Mouse (Mus musculus) midbrain, embryonic 13.5 days (tissue): Measurements from ENCODE around the gene Etnk2. TPM values are rescaled to one million over a fixed set of nuclear protein-coding genes. Genes with fewer than 3 reads are reported as not detected.

ENCODE experiments used
- ATAC-seq: fragments of 200-750 bp; cut with Nextera tagmentation; 2 replicates; pipeline ENCODE4 v1.8.0; 2017; ENCODE audit warnings: mild to moderate bottlenecking, moderate TSS enrichment, moderate library complexity
- H3K27ac ChIP-seq: fragments of 300-500 bp; sonication (generic); 2 replicates; pipeline ENCODE4 v1.5.1; 2015; ENCODE audit warnings: inconsistent platforms, mild to moderate bottlenecking, moderate library complexity
- H3K27me3 ChIP-seq: fragments of 300-500 bp; sonication (generic); 2 replicates; pipeline ENCODE4 v1.6.1; 2015; ENCODE audit warnings: mild to moderate bottlenecking, inconsistent platforms
- H3K36me3 ChIP-seq: fragments of 300-500 bp; sonication (generic); 2 replicates; pipeline ENCODE4 v1.6.1; 2015; ENCODE audit warnings: mild to moderate bottlenecking, inconsistent platforms
- H3K4me1 ChIP-seq: fragments of 300-500 bp; sonication (generic); replicated peaks from 2 replicates; pipeline ENCODE4 v1.6.1; 2015; ENCODE audit warnings: inconsistent platforms
- H3K4me2 ChIP-seq: fragments of 300-500 bp; sonication (generic); replicated peaks from 2 replicates; pipeline ENCODE4 v1.6.1; 2015; ENCODE audit warnings: moderate library complexity, mild to moderate bottlenecking, inconsistent platforms
- H3K4me3 ChIP-seq: fragments of 300-500 bp; sonication (generic); replicated peaks from 2 replicates; pipeline ENCODE4 v1.5.1; 2015; ENCODE audit warnings: mild to moderate bottlenecking, inconsistent platforms
- H3K9ac ChIP-seq: fragments of 300-500 bp; sonication (generic); replicated peaks from 2 replicates; pipeline ENCODE4 v1.6.1; 2015; ENCODE audit warnings: mild to moderate bottlenecking, inconsistent platforms
- H3K9me3 ChIP-seq: fragments of 300-500 bp; sonication (generic); 2 replicates; pipeline ENCODE4 v1.6.1; 2016; ENCODE audit warnings: mild to moderate bottlenecking, inconsistent platforms
- WGBS: fragments of 180-500 bp; shearing (Covaris S2); methylation state at CpG from one replicate; pipeline ENCODE4 v1.1.7; 2015; 5-methylcytosine and 5-hydroxymethylcytosine counted together
- polyA plus RNA-seq: library from polyadenylated mRNA; unstranded; fragments of >200 nt; fragmentation: Nextera tagmentation; extraction: Ambion mirVana; gene quantifications from 2 replicates; pipeline ENCODE4 v1.2.1, GENCODE M21; 2015

Gene Etnk2
- polyA plus RNA-seq, 1 experiment from 2014 or later = 7.6 TPM

GRCm38 (mm10) chr1:133421975-133422570 is 58.7 kb downstream of the Etnk2 start:
- peak overlapping the region; percentile 92 for H3K9ac ChIP-seq
- 25% methylated on average over 16 of the region's 16 CpGs for WGBS
- peak overlapping the region; percentile 99 for H3K4me2 ChIP-seq
- H3K27me3 ChIP-seq = no peaks in the 10 kb centered on the region
- H3K36me3 ChIP-seq = no peaks in the 10 kb centered on the region
- peak overlapping the region; percentile 87 for H3K4me3 ChIP-seq
- H3K4me1 ChIP-seq = peaks cover 56% of the 10 kb centered on the region
- H3K9me3 ChIP-seq = no peaks in the 10 kb centered on the region
- peak overlapping the region; percentile 92; the same call in 1 of the 2 replicates for H3K27ac ChIP-seq
- no peak for ATAC-seq

- Histone ChIP-seq H3K27me3 (no peaks in the 10 kb centered on the region), H3K4me1 (peaks cover 50% of the 10 kb centered on the region), H3K9me3 (no peaks in the 10 kb centered on the region), H3K4me2 (peak overlapping the region; percentile 99), H3K9ac (peak overlapping the region; percentile 92), H3K27ac (peak overlapping the region; percentile 92), H3K4me3 (peak overlapping the region; percentile 87), H3K36me3 (no peaks in the 10 kb centered on the region)
- under 1% methylated on average over 29 of the region's 29 CpGs for WGBS
- ATAC-seq = peak; percentile 38
Observed at GRCm38 (mm10) chr1:133422615-133423161, 59.3 kb downstream of the Etnk2 start.

- no peaks in the 10 kb centered on the region for H3K36me3 ChIP-seq
- H3K27me3 ChIP-seq = no peaks in the 10 kb centered on the region
- WGBS = under 1% methylated on average over 31 of the region's 31 CpGs
- H3K4me3 ChIP-seq = peak overlapping the region; percentile 87
- peak; percentile 34; the same call in 1 of the 2 replicates for ATAC-seq
- no peaks in the 10 kb centered on the region for H3K9me3 ChIP-seq
- peak overlapping the region; percentile 92 for H3K9ac ChIP-seq
- H3K4me2 ChIP-seq = peak overlapping the region; percentile 99
- H3K4me1 ChIP-seq = peaks cover 45% of the 10 kb centered on the region
- peak overlapping the region; percentile 92 for H3K27ac ChIP-seq
Observed at GRCm38 (mm10) chr1:133423166-133423542, 59.8 kb downstream of the Etnk2 start.

GRCm38 (mm10) chr1:133423543-133424480 is 60.4 kb downstream of the Etnk2 start, which contains the start of gene Sox13:
Gene Sox13, minus strand, starts transcription at chr1:133424377.
- peaks cover 39% of the 10 kb centered on the region for H3K4me1 ChIP-seq
- peak within 1 kb of the TSS; percentile 92 for H3K9ac ChIP-seq
- under 1% methylated on average over 84 of the region's 128 CpGs for WGBS
- peak within 1 kb of the TSS; percentile 99 for H3K4me2 ChIP-seq
- H3K27ac ChIP-seq = peak within 1 kb of the TSS; percentile 92
- ATAC-seq = peak; percentile 78
- H3K36me3 ChIP-seq = no peaks in the 10 kb centered on the region
- H3K9me3 ChIP-seq = no peaks in the 10 kb centered on the region
- H3K27me3 ChIP-seq = no peaks in the 10 kb centered on the region
- H3K4me3 ChIP-seq = peak within 1 kb of the TSS; percentile 87

- ATAC-seq = no peak
- Histone ChIP-seq H3K9me3 (peaks cover 6% of the 10 kb centered on the region; the same call in 1 of the 2 replicates), H3K4me2 (peak overlapping the region; percentile 99), H3K9ac (no peak overlapping the region), H3K27ac (no peak overlapping the region), H3K4me1 (peaks cover 31% of the 10 kb centered on the region), H3K27me3 (no peaks in the 10 kb centered on the region), H3K36me3 (no peaks in the 10 kb centered on the region), H3K4me3 (peak overlapping the region; percentile 87)
- whole genome bisulfite sequencing = 67% methylated on average over 4 of the region's 4 CpGs
Observed at GRCm38 (mm10) chr1:133424547-133425140, 61.3 kb downstream of the Etnk2 start.

Other genes starting within 250 kb of the Etnk2 start
- 33.2 and 34.3 TPM in 2 replicates for gene Ppp1r15b, start 232.4 kb upstream of the Etnk2 start, polyA plus RNA-seq
- 25.4 and 28.5 TPM in 2 replicates for gene Plekha6, start 199.4 kb upstream of the Etnk2 start, polyA plus RNA-seq
- not detected in 2 replicates for gene Golt1a, start 53.8 kb upstream of the Etnk2 start, polyA plus RNA-seq
- not detected in 2 replicates for gene Kiss1, start 41.7 kb upstream of the Etnk2 start, polyA plus RNA-seq
- not detected in 2 replicates for gene Ren1, start 13.1 kb upstream of the Etnk2 start, polyA plus RNA-seq
- gene Sox13, start 60.8 kb downstream of the Etnk2 start, polyA plus RNA-seq = 12.5 and 13.9 TPM in 2 replicates
- gene Snrpe, start 246.7 kb downstream of the Etnk2 start, polyA plus RNA-seq = 700 and 723 TPM in 2 replicates